Mouse (Mus musculus) forebrain, embryonic 15.5 days (tissue): ENCODE data around the gene Atrip. TPM values are rescaled to one million over a fixed set of nuclear protein-coding genes. Genes with fewer than 3 reads are reported as not detected.

Experiments
- ATAC-seq: fragments of 200-750 bp; cut with Nextera tagmentation; replicated peaks from 2 replicates; pipeline ENCODE4 v1.8.0; 2017; ENCODE audit warnings: mild to moderate bottlenecking, moderate TSS enrichment, moderate library complexity
- H3K27ac ChIP-seq: fragments of 300-500 bp; sonication (generic); replicated peaks from 2 replicates; pipeline ENCODE4 v1.5.1; 2015; ENCODE audit warnings: mild to moderate bottlenecking, inconsistent platforms
- H3K27me3 ChIP-seq: fragments of 300-500 bp; sonication (generic); 2 replicates; pipeline ENCODE4 v1.6.1; 2015; ENCODE audit warnings: inconsistent platforms
- H3K36me3 ChIP-seq: fragments of 300-500 bp; sonication (generic); 2 replicates; pipeline ENCODE4 v1.6.1; 2015; ENCODE audit warnings: mild to moderate bottlenecking, inconsistent platforms
- H3K4me1 ChIP-seq: fragments of 300-500 bp; sonication (generic); 2 replicates; pipeline ENCODE4 v1.6.1; 2015; ENCODE audit warnings: inconsistent platforms
- H3K4me2 ChIP-seq: fragments of 300-500 bp; sonication (generic); replicated peaks from 2 replicates; pipeline ENCODE4 v1.6.1; 2015; ENCODE audit warnings: mild to moderate bottlenecking, inconsistent platforms
- H3K4me3 ChIP-seq: fragments of 300-500 bp; sonication (generic); 2 replicates; pipeline ENCODE4 v1.5.1; 2015; ENCODE audit warnings: mild to moderate bottlenecking, inconsistent platforms
- H3K9ac ChIP-seq: fragments of 300-500 bp; sonication (generic); replicated peaks from 2 replicates; pipeline ENCODE4 v1.6.1; 2015; ENCODE audit warnings: mild to moderate bottlenecking, inconsistent platforms
- H3K9me3 ChIP-seq: fragments of 300-500 bp; sonication (generic); 2 replicates; pipeline ENCODE4 v1.6.1; 2016; ENCODE audit warnings: inconsistent platforms
- WGBS: fragments of 180-500 bp; shearing (Covaris S2); methylation state at CpG from one replicate; pipeline ENCODE4 v1.1.7; 2015; ENCODE audit warnings: mixed read lengths; 5-methylcytosine and 5-hydroxymethylcytosine counted together
- polyA plus RNA-seq: library from polyadenylated mRNA; unstranded; fragments of >200 nt; fragmentation: Nextera tagmentation; extraction: Ambion mirVana; gene quantifications from 2 replicates; pipeline ENCODE4 v1.2.1, GENCODE M21; 2015

Atrip gene
- polyA plus RNA-seq, 1 experiment from 2014 or later, result 36.5 TPM

- Histone ChIP-seq H3K4me2 (peak overlapping the region; percentile 38), H3K27me3 (no peaks in the 10 kb centered on the region), H3K4me1 (peaks cover 22% of the 10 kb centered on the region), H3K36me3 (peaks cover 25% of the 10 kb centered on the region), H3K9ac (peak overlapping the region; percentile 14; the same call in 1 of the 2 replicates), H3K4me3 (peak overlapping the region; percentile 32), H3K9me3 (no peaks in the 10 kb centered on the region), H3K27ac (peak overlapping the region; percentile 53; the same call in 1 of the 2 replicates)
- ATAC-seq, result no peak
- WGBS, result 89% methylated on average over 12 of the region's 12 CpGs
Measured at GRCm38 (mm10) chr9:109055271-109056030, 18.5 kb downstream of the Atrip start.

DNA sequence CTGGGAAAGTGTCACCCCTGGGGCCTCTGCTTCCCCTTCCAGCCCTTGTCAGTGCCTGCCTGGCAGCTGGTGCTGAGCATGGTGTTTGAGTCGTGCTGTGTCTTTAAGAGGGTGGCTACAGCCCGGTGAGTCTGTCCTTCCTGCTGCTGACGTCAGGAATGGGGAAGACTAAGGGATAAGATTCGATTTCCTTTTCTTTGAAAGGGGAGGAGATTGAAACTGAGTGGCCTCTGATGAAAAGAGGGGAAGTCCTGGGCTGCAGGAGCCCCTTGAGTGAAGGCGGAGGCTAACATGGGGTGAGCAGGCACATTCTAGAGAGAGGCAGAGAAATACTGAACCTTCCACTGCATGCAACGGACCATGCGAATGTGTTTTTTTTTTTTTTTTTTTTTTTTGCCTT lies 19.2 kb downstream of the Atrip start:
- 7% methylated on average over 7 of the region's 7 CpGs for WGBS
- ATAC-seq, result peak; percentile 71

GRCm38 (mm10) chr9:109053851-109054250 lies 20.1 kb downstream of the Atrip start:
- no peaks in the 10 kb centered on the region for H3K9me3 ChIP-seq
- WGBS, result 79% methylated on average over 6 of the region's 6 CpGs
- H3K27ac ChIP-seq, result no peak overlapping the region
- H3K36me3 ChIP-seq, result peaks cover 25% of the 10 kb centered on the region
- H3K27me3 ChIP-seq, result no peaks in the 10 kb centered on the region
- ATAC-seq, result no peak
- H3K4me2 ChIP-seq, result no peak overlapping the region
- peaks cover 15% of the 10 kb centered on the region for H3K4me1 ChIP-seq
- H3K9ac ChIP-seq, result no peak overlapping the region
- no peak overlapping the region for H3K4me3 ChIP-seq

More for the DNA sequence above, 19.2 kb downstream of the Atrip start:
- Histone ChIP-seq H3K9me3 (no peaks in the 10 kb centered on the region), H3K27me3 (no peaks in the 10 kb centered on the region), H3K36me3 (peaks cover 25% of the 10 kb centered on the region), H3K4me2 (peak overlapping the region; percentile 38), H3K4me1 (peaks cover 22% of the 10 kb centered on the region), H3K4me3 (peak overlapping the region; percentile 32), H3K27ac (peak overlapping the region; percentile 53), H3K9ac (peak overlapping the region; percentile 14; the same call in 1 of the 2 replicates)

- no peak overlapping the region for H3K9ac ChIP-seq
- no peak overlapping the region for H3K4me3 ChIP-seq
- no peak overlapping the region for H3K27ac ChIP-seq
- no peaks in the 10 kb centered on the region for H3K9me3 ChIP-seq
- peaks cover 21% of the 10 kb centered on the region for H3K36me3 ChIP-seq
- H3K27me3 ChIP-seq, result no peaks in the 10 kb centered on the region
- no peak for ATAC-seq
- no peak overlapping the region for H3K4me2 ChIP-seq
- WGBS, result 73% methylated on average over 3 of the region's 3 CpGs
- H3K4me1 ChIP-seq, result peaks cover 11% of the 10 kb centered on the region
Measured at GRCm38 (mm10) chr9:109053366-109053765, 20.6 kb downstream of the Atrip start.

DNA sequence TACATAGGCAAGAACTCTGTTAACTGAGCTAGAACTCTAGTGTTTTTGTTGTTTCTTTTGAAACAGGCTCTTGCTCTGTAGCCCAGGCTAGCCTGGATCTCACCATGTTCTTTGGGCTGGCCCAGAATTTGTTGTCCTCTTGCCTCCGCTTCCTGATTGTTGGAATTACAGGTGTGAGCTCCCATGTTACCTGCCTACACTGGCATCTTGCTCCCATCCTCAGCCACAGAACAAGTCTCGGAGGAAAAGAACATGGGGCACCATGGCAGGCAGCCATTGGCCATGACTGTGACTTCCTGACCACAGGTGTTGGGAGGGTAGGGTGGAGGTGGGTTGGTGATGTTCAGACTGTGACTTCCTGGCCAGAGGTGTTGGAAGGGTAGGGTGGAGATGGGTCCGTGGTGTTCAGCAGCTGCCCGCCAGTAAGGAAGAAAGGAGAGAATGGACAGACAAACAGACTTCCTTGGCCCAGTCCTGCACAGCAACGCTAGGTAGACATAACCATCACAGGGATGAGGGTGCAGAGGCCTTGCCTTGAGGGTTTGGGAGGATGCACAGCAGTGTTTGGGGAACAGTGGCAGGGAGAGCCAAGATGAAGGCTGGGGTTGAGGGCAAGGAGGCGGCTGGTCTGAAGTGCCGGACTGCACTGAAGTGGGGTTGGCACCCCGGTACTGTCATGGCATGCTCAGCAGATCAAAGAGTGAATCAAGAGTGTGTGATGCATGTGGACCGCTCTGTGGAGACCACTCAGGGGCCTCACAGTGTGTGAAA lies 21.2 kb downstream of the Atrip start:
- 89% methylated on average over 9 of the region's 9 CpGs for WGBS
- Histone ChIP-seq H3K9me3 (no peaks in the 10 kb centered on the region), H3K9ac (no peak overlapping the region), H3K27ac (no peak overlapping the region), H3K27me3 (no peaks in the 10 kb centered on the region), H3K4me1 (peaks cover 11% of the 10 kb centered on the region), H3K4me2 (no peak overlapping the region), H3K36me3 (peaks cover 14% of the 10 kb centered on the region), H3K4me3 (no peak overlapping the region)
- ATAC-seq, result no peak

- WGBS, result 91% methylated on average over 10 of the region's 10 CpGs
Measured at GRCm38 (mm10) chr9:109051651-109052489, 22.1 kb downstream of the Atrip start.

GRCm38 (mm10) chr9:109051011-109051501 lies 22.9 kb downstream of the Atrip start:
- Histone ChIP-seq H3K36me3 (no peaks in the 10 kb centered on the region), H3K27ac (no peak overlapping the region), H3K9ac (no peak overlapping the region), H3K27me3 (no peaks in the 10 kb centered on the region), H3K4me1 (peaks cover 11% of the 10 kb centered on the region), H3K4me3 (no peak overlapping the region), H3K4me2 (no peak overlapping the region), H3K9me3 (no peaks in the 10 kb centered on the region)
- 92% methylated on average over 13 of the region's 13 CpGs for WGBS
- no peak for ATAC-seq

More at GRCm38 (mm10) chr9:109051651-109052489, 22.1 kb downstream of the Atrip start:
- H3K9me3 ChIP-seq, result no peaks in the 10 kb centered on the region
- H3K9ac ChIP-seq, result no peak overlapping the region
- H3K27me3 ChIP-seq, result no peaks in the 10 kb centered on the region
- no peak for ATAC-seq
- H3K36me3 ChIP-seq, result peaks cover 6% of the 10 kb centered on the region
- no peak overlapping the region for H3K4me2 ChIP-seq
- H3K4me1 ChIP-seq, result peaks cover 11% of the 10 kb centered on the region
- H3K27ac ChIP-seq, result no peak overlapping the region
- no peak overlapping the region for H3K4me3 ChIP-seq

DNA sequence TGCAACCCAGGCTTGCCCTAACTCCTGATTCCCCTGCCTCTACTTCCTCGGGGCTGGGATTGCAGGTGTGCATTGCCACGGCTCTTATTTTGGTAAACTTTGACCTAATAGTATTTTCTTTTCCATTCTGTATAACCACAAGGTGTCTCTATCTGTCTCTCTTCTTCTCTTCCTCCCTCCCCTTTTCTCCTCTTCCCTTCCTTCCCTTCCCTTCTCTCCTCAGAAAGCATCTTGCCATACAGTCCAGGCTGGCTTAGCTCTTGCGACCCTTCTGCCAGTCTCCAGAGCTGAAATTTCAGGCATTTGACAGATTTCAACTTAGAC lies 23.3 kb downstream of the Atrip start:
- H3K27ac ChIP-seq, result no peak overlapping the region
- no peak for ATAC-seq
- peaks cover 11% of the 10 kb centered on the region for H3K4me1 ChIP-seq
- no peak overlapping the region for H3K4me2 ChIP-seq
- WGBS, result 82% methylated on average over 3 of the region's 3 CpGs
- no peaks in the 10 kb centered on the region for H3K27me3 ChIP-seq
- no peaks in the 10 kb centered on the region for H3K36me3 ChIP-seq
- H3K4me3 ChIP-seq, result no peak overlapping the region
- H3K9me3 ChIP-seq, result no peaks in the 10 kb centered on the region
- no peak overlapping the region for H3K9ac ChIP-seq

GRCm38 (mm10) chr9:109049996-109050673 lies 23.8 kb downstream of the Atrip start:
- Histone ChIP-seq H3K9ac (no peak overlapping the region), H3K36me3 (no peaks in the 10 kb centered on the region), H3K9me3 (no peaks in the 10 kb centered on the region), H3K4me1 (peaks cover 6% of the 10 kb centered on the region; the same call in 1 of the 2 replicates), H3K27me3 (no peaks in the 10 kb centered on the region), H3K4me2 (no peak overlapping the region), H3K27ac (no peak overlapping the region), H3K4me3 (no peak overlapping the region)
- ATAC-seq, result no peak
- 83% methylated on average over 9 of the region's 9 CpGs for WGBS

DNA sequence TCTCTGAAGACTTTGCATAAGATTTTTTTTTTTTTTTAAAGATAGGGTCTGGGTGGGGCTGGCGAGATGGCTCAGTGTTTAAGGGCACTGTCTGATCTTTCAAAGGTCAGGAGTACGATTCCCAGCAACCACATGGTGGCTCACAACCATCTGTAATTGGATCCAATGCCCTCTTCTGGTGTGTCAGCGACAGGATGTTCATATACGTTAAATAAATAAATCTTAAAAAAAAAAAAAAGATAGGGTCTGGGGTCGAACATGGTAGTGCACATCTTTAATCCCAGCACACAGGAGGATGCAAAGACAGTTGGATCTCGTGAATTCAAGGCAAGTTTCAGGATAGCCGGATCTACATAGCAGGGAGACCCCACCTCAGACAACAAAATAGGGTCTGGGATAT lies 24.6 kb downstream of the Atrip start:
- H3K4me2 ChIP-seq, result no peak overlapping the region
- H3K27ac ChIP-seq, result no peak overlapping the region
- no peak overlapping the region for H3K4me3 ChIP-seq
- H3K9ac ChIP-seq, result no peak overlapping the region
- H3K4me1 ChIP-seq, result 0 out of 2 replicates have a peak, but pooled peaks cover 2% of the 10 kb centered on the region
- no peaks in the 10 kb centered on the region for H3K36me3 ChIP-seq
- H3K9me3 ChIP-seq, result no peaks in the 10 kb centered on the region
- no peaks in the 10 kb centered on the region for H3K27me3 ChIP-seq
- WGBS, result 83% methylated on average over 7 of the region's 7 CpGs
- no peak for ATAC-seq

DNA sequence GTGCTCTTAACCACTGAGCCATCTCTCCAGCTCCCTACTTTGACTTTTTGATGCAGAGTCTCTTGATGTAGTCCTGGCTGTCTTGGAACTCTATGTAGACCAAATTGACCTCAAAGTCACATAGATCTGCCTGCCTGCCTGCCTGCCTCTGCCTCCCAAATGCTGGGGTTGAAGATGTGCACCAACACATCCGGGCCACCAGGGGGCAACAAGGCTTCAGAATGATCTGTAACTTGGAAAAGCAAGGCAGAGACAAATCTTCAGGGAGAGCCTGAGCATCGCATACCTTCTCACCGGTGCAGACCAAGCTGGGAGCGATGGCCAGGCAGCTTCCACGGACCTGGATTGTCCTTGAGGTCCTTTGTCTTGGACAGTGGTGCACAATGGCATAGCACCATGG lies 27.6 kb downstream of the Atrip start:
- no peak for ATAC-seq
- no peaks in the 10 kb centered on the region for H3K9me3 ChIP-seq
- H3K9ac ChIP-seq, result no peak overlapping the region
- no peak overlapping the region for H3K4me3 ChIP-seq
- H3K4me1 ChIP-seq, result no peaks in the 10 kb centered on the region
- no peaks in the 10 kb centered on the region for H3K36me3 ChIP-seq
- no peak overlapping the region for H3K27ac ChIP-seq
- 45% methylated on average over 5 of the region's 5 CpGs for WGBS
- H3K27me3 ChIP-seq, result no peaks in the 10 kb centered on the region
- no peak overlapping the region for H3K4me2 ChIP-seq
